In genomic region chr6:142345440-142346038, GRCm38 (mm10) we compare ENCODE assay signal across 1 mouse cellular context.
TF ChIP-seq lines count a peak whose summit lies in the region.

Gene Pyroxd1 (plus strand): TSS chr6:142345654.

TF ChIP-seq in MEL, 35 proteins besides CTCF, POLR2A, EP300 and RAD21 (continued from another document):
- TF ChIP-seq TCF12 (IDR thresholded peaks at IDR 0.05; ENCODE audit: low read depth, low read length) = no peak
- TF ChIP-seq E2F4 (IDR thresholded peaks at IDR 0.05; ENCODE audit: borderline replicate concordance, low read depth, low read length) = no peak
- TF ChIP-seq POLR2AphosphoS2 (IDR thresholded peaks at IDR 0.05; ENCODE audit: low read length) = peak; percentile 40; the same call in 1 of the 2 replicates
- TF ChIP-seq BHLHE40 (IDR thresholded peaks at IDR 0.05; ENCODE audit: borderline replicate concordance, low read depth, low read length) = peak; percentile 47; the same call in 1 of the 2 replicates
- TF ChIP-seq GABPA (IDR thresholded peaks at IDR 0.05; ENCODE audit: low read depth, low read length) = no peak
- TF ChIP-seq ZKSCAN1 (IDR thresholded peaks at IDR 0.05; ENCODE audit: low read depth, low read length) = no peak
